ENCODE assay signal across 12 mouse cellular contexts in the genomic region with DNA sequence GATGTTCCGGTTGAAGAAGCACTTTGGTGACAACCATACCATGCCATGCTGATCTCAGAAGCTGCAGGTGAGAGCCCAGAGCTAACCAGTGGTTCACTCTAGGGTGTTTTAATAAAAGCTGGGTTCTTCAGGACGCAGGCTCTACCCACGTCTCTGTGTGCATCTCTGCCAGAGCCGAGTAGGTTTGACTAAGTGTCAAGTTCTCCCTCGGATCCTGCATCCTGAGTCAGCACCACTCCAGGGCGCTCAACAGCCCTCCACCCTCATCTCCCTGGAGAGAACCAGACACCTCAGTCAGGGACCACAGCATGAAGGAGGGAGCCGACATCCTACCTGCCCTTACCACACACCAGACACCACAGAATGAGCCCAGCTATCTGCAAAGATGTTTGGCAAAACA.
"Had no signal": no experiment of that assay in that cellular context is flagged by ENCODE, and none has a peak within 500 bp of the region (broad histone marks: within the 10 kb centered on the region; RNA-seq: fewer than 3 reads in every experiment).

No protein-coding gene starts in this region.

- DNase-seq: kidney, adult 18-20 months; kidney, adult 9 months; kidney, postnatal 14 days; kidney, postnatal 4 days; liver, embryonic 13.5 days; lung, adult 2 months; lung, postnatal 14 days; midbrain, embryonic 14.5 days; right cerebral cortex, postnatal 25 days; thymus, adult 18-20 months; thymus, postnatal 36 days had no signal

- H3K4me3 ChIP-seq: left cerebral cortex, adult 2 months; liver, embryonic 13.5 days had no signal

- H3K27ac ChIP-seq: left cerebral cortex, adult 2 months; liver, embryonic 13.5 days had no signal

- H3K4me1 ChIP-seq: liver, embryonic 13.5 days had no signal
